Mouse (Mus musculus) cerebellum, adult 11-12 months (tissue): ENCODE measurements around the gene Dtnbp1.

ENCODE experiments used
- DNase-seq: peaks from one replicate; pipeline ENCODE4 v3.0.0; 2022

Dtnbp1 gene

DNA sequence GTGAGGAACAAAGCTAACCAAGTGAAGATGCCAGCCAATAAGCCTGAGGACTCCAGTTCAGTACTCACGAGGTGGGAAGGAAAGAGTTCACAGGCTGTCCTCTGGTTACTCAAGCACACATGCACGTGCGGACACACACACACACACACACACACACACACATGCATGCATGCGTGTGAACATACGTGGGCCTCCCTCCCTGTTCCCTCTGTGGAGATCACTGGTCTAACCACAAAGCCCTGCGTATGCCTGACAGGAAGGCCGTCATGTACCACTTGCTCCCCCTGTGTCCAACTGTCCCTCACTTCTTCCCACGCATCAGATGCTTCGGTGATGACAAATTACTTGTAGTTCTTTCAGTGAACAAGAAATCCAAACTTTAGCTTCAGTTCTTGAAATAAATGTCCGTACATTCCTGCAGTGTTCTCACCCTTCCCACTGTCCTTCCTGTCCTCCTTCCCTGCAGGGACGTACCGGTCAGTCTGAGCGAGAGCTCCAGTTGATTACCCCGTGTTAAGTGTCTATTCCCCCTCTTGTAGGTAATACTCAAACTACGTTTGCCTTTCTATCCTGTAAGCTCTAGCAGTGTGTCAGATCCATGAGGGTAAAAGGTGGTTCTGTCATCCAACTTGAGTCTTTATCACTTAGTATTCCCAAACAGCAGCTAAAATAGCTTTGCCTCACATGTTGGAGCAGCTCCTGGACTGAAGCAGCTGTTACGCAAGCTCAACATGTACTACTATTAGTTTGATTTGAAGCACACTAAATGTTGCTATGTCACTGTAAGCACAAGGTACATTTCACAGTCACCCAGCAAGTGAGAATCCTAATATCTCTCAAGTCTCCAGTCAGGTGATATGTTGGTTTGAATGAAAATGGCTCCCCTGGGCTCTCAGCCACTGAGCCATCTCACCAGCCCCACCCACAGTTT, 53.4 kb downstream of the Dtnbp1 start:
- no peak for DNase-seq

DNA sequence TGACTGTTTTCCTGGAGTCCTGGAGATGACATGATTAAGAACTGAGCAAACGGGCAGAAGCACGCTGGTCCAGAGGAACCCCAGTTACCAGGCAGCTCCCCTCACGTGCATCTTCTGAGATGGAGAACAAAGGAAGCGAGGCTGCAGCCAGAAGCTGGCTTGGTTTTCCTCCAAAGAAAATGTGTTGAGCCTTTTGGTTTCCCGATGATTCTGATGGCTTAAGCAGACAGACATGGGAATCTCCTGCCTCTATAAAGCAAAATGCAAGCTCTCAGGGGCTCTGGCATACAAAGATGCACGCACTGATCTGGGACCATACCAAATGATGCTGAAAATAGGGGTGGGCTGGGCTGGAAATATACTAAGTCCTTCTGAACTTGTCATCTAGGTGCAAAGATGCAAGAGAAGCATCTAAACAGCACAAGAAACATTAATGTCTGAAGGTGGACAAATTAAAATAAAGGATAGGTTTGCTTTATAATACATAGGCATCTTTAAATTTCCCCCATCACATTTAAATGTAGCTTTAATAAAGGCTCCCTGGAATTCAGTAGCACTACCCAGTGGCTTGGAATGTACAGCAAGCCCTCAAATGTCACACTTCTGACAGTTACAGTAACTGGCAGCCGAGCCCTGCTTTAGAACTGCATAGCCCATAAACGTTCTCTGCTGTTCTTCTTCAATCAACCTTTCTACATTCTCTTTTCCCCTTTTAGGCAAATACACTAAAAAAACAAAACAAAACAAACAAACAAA, 54.9 kb downstream of the Dtnbp1 start:
- peak; percentile 28 for DNase-seq

DNA sequence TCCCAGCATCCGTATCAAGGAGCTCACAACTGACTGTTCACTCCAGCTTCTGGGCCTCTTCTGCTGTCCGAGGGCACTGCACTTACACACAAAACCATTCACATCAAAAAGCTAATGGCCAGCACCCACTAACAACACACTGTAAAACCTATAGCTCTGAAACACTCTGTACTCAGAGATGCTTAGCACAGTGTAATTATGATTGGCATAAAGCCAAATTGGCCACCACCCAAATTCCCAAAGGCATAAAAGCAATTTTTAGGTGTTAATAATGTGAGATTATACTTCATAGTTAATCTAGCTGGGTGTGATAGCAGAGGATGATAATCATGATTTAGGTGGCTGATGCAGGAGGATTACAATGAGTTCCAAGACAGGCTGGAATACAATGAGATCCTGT, 58.3 kb downstream of the Dtnbp1 start:
- DNase-seq = no peak

DNA sequence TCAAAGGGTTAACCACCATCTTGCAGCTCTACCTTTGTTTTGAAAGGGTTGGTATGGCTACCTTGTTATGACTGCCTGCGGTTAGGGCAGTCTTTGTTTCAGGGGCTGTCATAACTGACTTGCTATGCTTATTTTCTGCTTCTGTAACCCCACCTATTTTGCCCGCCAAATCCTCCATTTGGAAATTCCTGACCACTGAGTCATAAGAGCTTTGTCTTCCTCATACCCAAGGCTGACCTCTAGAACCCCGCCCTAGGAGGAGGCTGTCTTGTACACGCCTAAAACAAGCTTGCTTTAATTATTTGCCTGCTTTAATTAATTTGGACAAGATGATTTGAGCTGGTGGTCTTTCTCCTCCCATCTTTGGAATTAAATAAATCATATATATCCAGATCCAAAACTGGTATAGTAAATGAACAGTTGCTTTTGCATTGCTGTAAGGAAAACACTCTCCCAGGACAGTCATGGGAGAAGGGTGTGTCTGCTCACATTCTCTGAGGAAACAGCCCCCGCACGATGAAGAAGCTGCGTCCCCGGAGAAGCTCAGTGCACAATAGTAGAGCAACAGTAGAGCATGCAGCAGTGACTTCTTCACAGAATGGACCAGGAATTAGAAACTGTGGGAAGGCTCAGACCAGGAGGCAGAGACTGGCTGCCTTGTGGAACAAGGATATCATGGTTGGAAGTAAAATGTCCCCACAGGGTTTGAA, 62.5 kb downstream of the Dtnbp1 start:
- DNase-seq = no peak

DNA sequence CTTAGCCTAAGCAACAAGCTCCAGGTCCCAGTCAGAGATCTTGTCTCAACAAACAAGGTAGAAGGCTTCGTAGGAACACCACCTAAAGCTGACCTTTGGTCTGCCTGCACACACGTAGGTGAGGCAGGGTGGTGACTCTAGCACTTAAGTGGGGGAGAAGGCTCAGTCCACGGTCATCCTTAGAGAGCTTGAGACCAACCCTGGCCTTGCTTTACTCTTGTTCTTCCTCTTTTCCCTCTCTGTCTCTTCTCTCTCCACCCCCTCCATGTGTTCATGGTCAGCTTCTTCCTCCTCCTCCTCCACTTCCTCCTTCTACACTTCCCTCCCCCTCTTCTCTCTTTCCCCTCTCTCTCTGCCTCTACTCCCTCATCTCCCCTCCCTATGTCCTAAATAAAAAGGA, 64.3 kb downstream of the Dtnbp1 start:
- no peak for DNase-seq

DNA sequence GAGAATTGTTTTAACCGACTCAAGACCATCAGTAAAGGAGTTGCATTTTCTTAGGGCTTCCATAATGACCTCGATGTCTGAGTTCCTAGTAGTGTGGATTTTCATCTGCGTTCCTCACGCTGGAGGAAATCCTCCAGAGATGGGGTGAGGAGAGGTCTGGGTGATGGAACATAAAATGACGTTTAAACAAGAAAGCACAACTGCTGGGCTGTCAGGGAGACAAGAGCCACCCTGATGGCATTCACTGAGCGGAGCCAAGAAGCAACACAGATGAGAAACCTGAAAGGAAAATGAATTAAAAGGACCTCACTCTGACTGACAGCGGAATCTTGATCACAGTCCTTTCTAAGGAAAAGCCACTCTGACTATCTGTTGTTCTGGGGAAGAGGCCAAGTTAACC, 68.4 kb downstream of the Dtnbp1 start:
- DNase-seq = no peak

DNA sequence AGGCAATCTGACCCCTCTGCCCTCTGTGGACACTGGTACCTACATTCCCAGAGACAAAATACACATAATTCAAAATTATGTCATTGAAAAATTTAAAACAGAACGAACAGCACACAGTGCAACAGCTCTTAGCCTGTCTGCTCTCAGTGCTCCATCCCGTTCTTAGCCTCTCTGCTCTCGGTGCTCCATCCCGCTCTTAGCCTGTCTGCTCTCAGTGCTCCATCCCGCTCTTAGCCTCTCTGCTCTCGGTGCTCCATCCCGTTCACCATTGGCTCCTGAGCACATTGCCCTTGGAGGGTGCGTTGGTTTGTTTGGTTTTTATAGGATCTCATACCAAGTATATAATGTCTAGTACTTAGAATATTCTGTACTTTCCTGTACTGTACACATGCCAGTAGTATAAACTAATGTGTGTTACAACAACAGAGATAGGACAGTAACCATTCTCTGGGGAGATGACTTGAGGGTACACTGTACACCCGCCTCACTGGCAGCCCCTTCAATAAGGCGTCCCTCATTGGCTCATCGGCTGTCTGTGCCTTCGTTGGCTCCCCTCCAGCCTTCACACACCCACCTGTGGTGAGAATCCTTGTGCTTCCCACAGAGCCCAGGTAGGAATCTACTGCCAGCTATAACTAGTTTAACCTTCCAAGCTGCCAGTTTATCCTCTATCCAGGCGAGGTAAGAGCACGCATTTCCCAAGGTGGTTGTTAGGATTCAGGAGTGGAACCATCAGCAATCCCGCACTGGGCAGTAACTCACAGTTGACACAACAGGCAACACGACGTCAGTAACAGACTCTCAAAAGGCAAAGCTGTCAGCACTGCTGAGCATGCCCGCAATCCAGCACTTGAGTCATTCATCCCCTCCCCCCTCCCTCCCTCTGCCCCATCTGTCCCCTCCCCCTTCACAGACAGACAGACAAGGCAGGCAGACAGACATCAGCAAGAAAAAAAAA, 69.4 kb downstream of the Dtnbp1 start:
- no peak for DNase-seq

DNA sequence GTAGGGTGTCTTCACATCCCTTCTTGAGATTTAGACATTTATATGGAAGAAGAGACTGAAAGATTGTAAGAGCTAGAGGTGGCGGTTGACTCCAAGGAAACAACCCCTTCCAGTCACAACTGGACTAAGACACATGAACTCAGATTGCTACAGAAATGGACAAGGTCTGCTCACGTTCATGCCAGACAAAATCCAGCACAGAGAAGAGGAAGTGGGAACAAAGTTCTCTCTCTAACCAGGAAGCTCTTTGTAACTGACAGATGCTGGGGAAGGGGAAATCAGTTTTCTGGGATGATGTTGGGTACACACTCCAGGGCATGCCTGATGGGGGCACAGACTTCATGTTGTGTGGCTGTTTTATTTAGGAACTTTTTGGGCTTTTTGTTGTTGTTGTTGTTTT, 75.6 kb downstream of the Dtnbp1 start:
- DNase-seq = no peak

DNA sequence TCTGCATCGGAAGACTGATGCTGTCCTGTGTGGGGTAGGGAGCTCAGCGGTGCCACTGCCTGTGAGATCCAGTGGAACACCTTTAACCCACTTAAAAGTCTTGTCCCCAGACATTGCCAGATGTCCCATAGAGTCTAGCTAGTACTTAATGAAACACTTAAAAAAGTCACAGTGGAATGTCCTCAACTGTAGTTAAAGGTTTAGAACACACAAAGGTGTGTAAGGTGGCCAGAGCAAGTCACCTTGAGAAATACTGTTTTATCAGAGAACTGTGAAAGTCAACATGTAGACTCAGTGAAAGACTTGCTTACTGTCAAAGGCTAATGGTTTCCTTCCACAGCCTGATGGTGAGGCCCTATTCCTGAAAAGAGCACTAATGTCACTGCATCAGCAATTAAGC, 76.8 kb downstream of the Dtnbp1 start:
- DNase-seq = no peak

DNA sequence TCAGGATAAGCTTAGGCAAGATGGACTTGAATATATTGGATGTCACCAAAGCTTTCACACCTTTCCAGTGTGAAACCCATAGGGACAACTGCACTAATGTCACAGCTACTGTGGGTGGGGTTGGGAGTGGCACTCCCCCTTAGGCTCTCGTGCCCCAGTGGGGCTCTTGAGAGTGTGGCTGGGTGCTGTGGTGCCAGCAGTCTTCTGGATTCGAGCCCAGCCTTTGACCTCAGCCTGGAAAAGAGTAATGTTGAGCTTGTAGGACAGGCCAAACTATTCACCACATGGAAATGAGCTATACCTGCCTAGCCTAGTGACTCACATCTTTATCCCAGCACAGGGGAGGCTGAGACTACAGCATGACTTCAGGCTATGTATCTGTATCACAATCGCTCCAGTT, 77.9 kb downstream of the Dtnbp1 start:
- no peak for DNase-seq

DNA sequence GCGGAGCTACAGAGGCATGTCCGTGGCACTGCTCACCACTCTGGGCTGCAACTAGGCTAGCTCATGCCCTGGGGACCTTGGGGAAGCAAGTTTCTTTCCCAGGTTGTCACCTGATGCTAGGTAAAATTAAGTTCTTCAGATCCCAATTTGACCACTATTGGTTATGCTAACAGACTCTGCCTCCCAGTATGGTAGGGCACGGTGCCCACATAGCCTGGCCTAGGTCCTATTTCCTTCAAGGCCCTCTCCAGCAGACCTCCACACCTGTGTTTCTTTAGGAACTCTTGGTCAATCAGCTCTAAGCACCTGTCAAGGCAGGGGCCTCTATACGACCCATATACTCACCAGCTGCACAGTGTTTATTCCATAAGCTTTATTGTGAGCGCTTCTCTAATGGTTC, 80.2 kb downstream of the Dtnbp1 start:
- no peak for DNase-seq

DNA sequence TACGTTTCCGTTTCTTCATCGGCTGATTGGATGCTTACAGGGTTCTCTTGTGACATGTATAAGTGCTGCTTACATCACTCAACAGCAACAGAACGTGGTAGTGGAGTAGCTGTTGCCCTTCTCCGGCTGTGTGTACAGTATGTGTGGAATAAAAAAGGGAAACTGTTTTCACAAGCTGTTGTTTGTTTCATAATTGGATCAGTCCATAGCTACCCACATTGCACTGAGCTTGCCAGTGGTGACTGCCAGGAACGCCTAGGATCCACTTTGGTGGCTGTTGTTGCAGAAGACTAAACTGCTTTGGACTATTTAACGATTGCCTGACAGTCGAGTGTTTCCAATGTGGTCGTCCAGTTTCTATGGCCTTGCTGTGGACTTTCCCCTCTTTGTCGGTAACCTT, 80.9 kb downstream of the Dtnbp1 start:
- DNase-seq = no peak

DNA sequence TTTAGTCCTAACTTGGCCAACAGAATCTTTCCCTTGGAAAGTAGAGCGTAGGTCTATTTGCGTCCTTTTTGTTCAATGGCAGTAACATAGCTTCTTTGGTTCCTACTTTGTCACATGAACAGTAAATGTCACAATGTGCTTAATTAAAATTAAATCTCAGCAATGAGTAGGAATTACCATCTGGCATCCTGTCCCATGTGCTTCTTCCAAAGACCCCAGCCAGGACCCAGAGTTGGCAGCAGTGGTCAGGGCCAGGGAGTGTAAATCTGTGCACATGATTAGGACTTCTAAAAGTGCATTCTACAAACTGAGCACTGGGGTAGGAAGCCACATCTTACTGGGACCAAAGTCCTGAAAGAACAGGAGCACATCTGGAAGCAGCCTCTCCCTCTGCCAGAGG, 83.7 kb downstream of the Dtnbp1 start:
- DNase-seq = no peak

DNA sequence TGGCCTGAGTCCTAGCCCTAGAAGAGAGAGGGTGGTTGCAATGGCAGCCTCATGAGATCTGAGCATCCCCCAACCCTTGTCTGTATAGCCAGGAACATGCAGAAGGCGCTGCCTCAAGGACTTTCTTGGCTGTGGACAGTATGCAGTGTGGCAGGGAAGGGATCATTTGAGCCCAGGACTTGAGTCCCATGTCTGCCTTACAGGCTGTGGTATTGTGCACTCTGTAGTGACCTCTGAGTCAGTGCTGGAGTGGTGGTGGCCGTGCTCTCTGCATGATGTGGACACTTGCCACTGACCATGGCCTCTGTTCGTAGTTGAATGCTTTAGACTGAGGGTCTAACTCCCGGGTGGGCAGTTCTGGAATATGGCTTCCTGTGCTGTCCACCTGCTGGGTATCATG, 84.7 kb downstream of the Dtnbp1 start:
- no peak for DNase-seq

DNA sequence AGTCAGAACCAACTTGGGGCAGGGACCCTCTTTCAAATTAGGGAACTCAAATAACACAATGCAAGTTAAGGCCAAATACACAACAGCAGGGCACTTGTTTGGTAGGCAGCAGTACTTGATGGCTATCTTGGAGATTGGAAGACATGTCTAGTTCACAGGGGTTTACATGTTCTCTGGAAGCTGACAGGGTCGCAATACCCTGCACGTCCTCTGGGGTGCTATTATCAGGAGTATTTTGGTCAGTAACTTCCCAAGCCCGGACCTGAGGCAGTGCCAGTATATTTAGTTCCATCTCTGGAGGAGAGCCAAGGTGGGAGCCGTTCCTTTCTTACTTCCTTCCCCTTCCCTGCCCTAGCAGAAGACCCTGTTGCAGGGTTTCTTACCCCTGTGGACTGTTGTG, 86.0 kb downstream of the Dtnbp1 start:
- no peak for DNase-seq

DNA sequence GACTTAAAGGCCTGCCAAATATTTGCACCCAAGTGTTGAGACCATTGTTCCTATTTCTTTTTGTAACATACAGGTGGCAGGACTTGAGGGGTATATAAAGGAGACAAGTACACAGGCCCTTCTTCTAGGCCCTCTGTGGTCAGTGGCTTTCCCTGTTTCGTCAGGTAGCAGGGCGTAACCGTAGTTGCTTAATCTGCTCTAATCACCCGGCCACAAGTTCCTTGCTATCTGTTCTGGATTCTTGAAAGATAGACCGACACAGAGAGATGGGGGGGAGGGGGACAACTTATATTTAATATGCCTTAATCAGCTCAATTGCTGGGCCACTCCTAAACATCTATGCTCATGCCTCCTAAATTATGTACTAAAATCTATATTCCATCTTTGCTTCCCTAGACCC, 86.6 kb downstream of the Dtnbp1 start:
- no peak for DNase-seq

DNA sequence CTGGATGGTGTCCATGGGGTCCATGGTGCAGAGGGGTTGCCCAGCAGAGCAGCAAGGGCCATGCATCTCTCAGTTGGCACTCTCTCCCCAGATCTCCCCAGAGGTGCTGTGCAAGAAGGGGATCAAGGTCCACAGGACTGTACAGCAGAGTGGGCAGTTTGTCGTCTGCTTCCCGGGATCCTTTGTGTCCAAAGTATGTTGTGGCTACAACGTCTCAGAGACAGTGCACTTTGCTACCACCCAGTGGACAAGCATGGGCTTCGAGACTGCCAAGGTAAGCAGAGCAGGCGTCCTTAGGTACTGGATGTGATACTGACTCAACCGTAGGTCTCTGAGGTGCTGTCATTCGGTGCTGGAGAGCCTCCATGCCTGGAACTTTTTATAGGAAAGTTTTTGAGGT, 88.4 kb downstream of the Dtnbp1 start:
- DNase-seq = no peak

DNA sequence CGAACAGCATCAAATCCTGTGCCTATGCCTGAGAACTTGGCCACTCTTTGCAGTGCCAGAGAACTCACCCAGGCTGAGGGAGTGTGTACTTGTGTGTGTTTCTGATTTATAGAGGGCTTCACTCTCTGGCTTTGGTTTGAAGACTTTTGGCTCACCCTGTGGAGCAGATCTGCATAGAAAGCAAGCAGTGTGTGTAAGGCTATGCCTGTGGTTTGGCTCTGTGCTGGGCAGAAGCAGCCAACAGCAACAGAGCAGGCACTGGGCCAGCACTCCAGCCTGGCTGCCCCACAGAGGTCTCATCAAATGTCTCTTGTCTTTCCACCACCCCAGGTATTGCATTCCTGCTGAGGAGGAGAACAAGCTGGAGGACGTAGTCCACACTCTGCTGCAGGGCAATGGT, 89.1 kb downstream of the Dtnbp1 start:
- DNase-seq = peak; percentile 72

DNA sequence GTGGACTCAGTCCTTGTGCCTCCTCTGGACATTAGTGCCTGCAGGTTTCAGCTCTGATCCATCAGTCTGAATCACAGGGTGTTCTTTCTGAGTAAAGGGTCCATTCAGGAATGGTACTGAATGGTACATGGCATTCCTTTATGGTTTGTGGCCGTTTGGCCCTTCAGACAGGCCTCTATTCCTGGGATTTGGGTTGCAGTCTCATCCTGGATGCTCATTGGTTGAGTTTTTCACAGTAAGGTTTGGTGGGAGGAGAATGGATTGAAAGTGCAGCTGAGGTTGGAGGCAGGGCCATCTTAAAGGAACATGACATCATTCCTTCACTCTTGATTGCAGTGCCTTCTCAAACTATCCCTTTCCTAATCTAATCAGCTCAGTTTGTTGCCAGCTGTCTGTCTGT, 93.2 kb downstream of the Dtnbp1 start:
- no peak for DNase-seq

DNA sequence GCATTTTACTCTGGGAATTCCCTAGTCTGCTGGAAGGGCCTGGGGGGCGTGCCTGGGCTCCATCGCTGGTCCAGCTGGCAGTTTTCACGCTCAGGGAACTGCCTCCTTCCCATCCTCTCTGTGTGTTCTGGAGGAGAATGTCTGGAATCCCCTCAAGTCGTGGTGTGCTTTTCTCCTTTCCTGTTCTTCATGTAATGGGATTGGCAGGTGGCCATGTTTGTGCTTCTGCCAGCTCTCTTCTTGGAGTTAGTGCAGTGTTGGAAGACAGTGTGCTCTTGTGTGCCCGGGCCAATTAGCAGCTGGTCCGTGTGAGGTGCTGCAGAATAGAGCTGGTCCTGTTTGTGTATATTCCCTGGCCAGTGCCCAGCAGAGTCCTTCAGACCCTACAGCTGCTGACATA, 94.2 kb downstream of the Dtnbp1 start:
- DNase-seq = peak; percentile 89

DNA sequence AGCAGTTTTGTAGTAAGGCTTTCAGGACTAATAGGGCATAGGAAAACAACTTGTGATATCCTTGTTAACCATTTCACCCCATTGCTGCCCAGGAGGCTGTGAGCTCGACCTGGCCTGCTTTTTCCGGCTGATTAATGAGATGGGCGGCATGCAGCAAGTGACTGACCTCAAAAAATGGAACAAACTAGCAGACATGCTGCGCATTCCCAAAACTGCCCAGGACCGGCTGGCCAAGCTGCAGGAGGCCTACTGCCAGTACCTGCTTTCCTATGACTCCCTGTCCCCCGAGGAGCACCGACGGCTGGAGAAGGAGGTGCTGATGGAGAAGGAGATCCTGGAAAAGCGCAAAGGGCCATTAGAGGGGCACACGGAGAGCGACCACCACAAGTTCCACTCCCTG, 95.8 kb downstream of the Dtnbp1 start:
- peak; percentile 87 for DNase-seq

DNA sequence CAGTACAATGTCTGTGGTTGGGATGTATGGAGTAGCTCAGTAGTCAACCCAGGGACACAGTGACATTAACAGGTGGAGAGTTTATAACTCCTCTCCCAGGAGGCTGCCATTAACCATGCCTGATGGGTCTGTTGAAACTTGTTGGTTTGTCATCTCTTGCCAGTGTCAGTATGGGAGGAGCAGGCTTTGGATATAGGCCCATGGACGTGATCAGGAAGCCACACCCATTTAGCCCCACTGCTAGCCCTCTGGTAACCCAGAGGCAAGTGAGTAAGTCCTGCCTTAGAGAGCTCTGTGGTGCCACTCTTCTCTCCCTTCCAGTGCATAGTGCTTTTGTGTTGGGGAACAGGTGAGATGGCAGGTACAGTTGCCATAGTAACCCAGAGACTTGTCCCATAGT, 97.7 kb downstream of the Dtnbp1 start:
- DNase-seq = no peak

DNA sequence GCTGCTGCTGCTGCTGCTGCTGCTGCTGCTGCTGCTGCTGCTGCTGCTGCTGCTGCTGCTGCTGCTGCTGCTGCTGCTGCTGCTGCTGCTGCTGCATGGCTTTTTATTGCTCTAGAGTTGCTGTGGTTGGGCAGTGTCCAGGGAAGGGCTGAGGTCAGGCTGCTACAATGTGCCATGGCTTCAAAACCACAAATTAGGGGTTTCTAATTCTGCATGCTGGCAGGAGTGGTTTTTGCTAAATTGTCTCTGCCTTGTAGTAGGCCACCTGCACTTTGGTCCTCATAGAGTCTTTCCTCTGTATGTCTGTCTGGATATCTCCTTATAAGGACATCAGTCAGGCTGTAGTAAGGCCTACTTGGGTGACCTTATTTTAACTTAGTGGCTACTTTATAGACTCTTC, 98.5 kb downstream of the Dtnbp1 start:
- no peak for DNase-seq
